13 mouse cellular contexts compared by ENCODE assay signal in the genomic region with DNA sequence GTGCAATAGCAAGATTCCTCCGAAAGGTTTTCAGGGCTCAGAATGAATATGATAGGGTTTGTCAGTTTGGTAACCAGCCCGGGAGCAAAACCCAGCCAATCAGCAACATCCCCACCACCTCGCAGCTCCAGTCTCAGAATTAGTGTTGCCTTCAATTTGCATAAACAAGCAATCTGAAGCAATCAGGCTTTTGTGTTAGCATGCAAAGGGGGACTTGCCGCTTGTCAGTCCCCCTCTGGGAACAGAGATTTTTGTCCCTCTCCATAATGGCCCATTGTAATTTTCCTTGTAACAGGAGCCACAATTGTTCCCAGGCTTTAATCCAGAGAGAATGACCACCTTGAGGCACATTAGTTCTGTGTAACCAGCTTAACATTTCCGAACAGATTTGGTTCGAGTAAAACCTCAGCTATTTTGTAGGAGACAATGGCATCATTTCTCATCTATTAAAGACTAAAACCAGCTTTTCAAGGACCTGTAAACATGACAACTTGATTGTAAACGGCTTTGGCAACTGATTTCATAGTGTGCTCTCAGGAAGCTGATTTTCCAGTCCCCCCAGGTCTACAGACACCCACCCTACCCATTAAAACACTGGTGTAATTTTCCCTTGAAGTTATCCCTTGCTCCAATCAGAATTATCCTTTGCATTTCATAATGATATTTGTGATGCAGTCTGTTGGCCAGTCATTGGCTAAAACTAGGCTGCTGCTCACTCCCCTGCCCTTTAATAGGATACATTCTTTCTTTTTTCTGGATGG. TPM values are rescaled to one million over a fixed set of nuclear protein-coding genes. Genes with fewer than 3 reads are reported as not detected.
A peak's percentile ranks its signal among the peaks of the same experiment; 100 is the strongest.
DNase-seq lines count a peak whose midpoint lies in the region; ATAC-seq and TF ChIP-seq lines count a peak whose summit lies in the region.
"Had no signal": no experiment of that assay in that cellular context is flagged by ENCODE, and none has a peak within 500 bp of the region (broad histone marks: within the 10 kb centered on the region; RNA-seq: fewer than 3 reads in every experiment).

Ermn (minus strand) TSS at position 44 of the 761 bp plus-strand sequence.

- no peak for TF ChIP-seq POLR2A in cortical plate, adult 2 months (IDR thresholded peaks at IDR 0.05; ENCODE audit: extremely low read depth, insufficient read depth, low read length)

- peak within 1 kb of the TSS; percentile 74 for H3K27ac ChIP-seq in cortical plate, adult 2 months (ENCODE audit: insufficient read depth, low read length)
- no peak within 1 kb of the TSS for H3K27ac ChIP-seq in hindbrain, embryonic 12.5 days
- no peak within 1 kb of the TSS for H3K27ac ChIP-seq in midbrain, embryonic 11.5 days (ENCODE audit: low read depth, low read length)
- H3K27ac ChIP-seq: heart, embryonic 13.5 days; stomach, embryonic 15.5 days had no signal

- H3K9ac ChIP-seq in hindbrain, embryonic 12.5 days = no peak within 1 kb of the TSS
- no peak within 1 kb of the TSS for H3K9ac ChIP-seq in midbrain, embryonic 11.5 days (ENCODE audit: low read length)
- H3K9ac ChIP-seq: heart, embryonic 13.5 days; lung, embryonic 14.5 days; stomach, embryonic 15.5 days had no signal

- peak within 1 kb of the TSS; percentile 38 for H3K4me3 ChIP-seq in cortical plate, adult 2 months (ENCODE audit: insufficient read depth, low read length)
- H3K4me3 ChIP-seq in hindbrain, embryonic 12.5 days = no peak within 1 kb of the TSS
- H3K4me3 ChIP-seq in midbrain, embryonic 11.5 days (ENCODE audit: low read depth, low read length) = no peak within 1 kb of the TSS
- H3K4me3 ChIP-seq: heart, embryonic 13.5 days; stomach, embryonic 15.5 days had no signal

- H3K36me3 ChIP-seq in hindbrain, embryonic 12.5 days = no peaks in the 10 kb centered on the region
- no peaks in the 10 kb centered on the region for H3K36me3 ChIP-seq in midbrain, embryonic 11.5 days (ENCODE audit: control insufficient read depth, insufficient read depth, low read length)
- H3K36me3 ChIP-seq: heart, embryonic 13.5 days; stomach, embryonic 15.5 days had no signal

- ATAC-seq in hindbrain, embryonic 12.5 days (ENCODE audit: low FRiP score) = peak; percentile 91
- ATAC-seq in midbrain, embryonic 11.5 days (ENCODE audit: low FRiP score) = peak; percentile 85
- ATAC-seq in erythroblast, adult 5-6 weeks (replicated peaks; ENCODE audit: low FRiP score, poor library complexity, severe bottlenecking) = no peak
- no peak for ATAC-seq in cerebellum, adult (ENCODE audit: insufficient number of reproducible peaks, low FRiP score, low TSS enrichment)
- ATAC-seq: Patski had no signal

- H3K27me3 ChIP-seq in hindbrain, embryonic 12.5 days = peaks cover 25% of the 10 kb centered on the region
- H3K27me3 ChIP-seq in midbrain, embryonic 11.5 days (ENCODE audit: control insufficient read depth, insufficient read depth, low read length) = peaks cover 55% of the 10 kb centered on the region
- H3K27me3 ChIP-seq: heart, embryonic 13.5 days; stomach, embryonic 15.5 days had no signal

- DNase-seq in Muller cell, postnatal 12 days (ENCODE audit: inconsistent ontology term) = peak; percentile 29
- DNase-seq in midbrain, embryonic 11.5 days (ENCODE audit: low spot score, missing footprints) = peak; percentile 86
- no peak for DNase-seq in adrenal gland, adult 8-10 months
- no peak for DNase-seq in gastrocnemius, postnatal 4 days (ENCODE audit: low spot score in 2 of 2)
- DNase-seq: kidney, postnatal 14 days; lung, embryonic 14.5 days had no signal

- no peak for TF ChIP-seq CTCF in cortical plate, adult 2 months (IDR thresholded peaks at IDR 0.05; ENCODE audit: extremely low read depth, insufficient read depth, low read length)

- no peaks in the 10 kb centered on the region for H3K4me1 ChIP-seq in cortical plate, adult 2 months (ENCODE audit: control insufficient read depth, insufficient read depth, low read length)
- H3K4me1 ChIP-seq in hindbrain, embryonic 12.5 days = peaks cover 5% of the 10 kb centered on the region; the same call in 1 of the 2 replicates
- H3K4me1 ChIP-seq in midbrain, embryonic 11.5 days (ENCODE audit: control insufficient read depth, insufficient read depth, low read length) = peaks cover 9% of the 10 kb centered on the region; the same call in 1 of the 2 replicates
- H3K4me1 ChIP-seq: heart, embryonic 13.5 days; stomach, embryonic 15.5 days had no signal

- peak within 1 kb of the TSS; percentile 1 for H3K4me2 ChIP-seq in hindbrain, embryonic 12.5 days (replicated peaks)
- no peak within 1 kb of the TSS for H3K4me2 ChIP-seq in midbrain, embryonic 11.5 days
- H3K4me2 ChIP-seq: heart, embryonic 13.5 days; lung, embryonic 14.5 days; stomach, embryonic 15.5 days had no signal

- 14% methylated on average over 7 of the region's 7 CpGs for WGBS in hindbrain, embryonic 12.5 days
- 7% methylated on average over 7 of the region's 7 CpGs for WGBS in midbrain, embryonic 11.5 days

- H3K9me3 ChIP-seq in hindbrain, embryonic 12.5 days (replicated peaks) = no peaks in the 10 kb centered on the region
- H3K9me3 ChIP-seq in midbrain, embryonic 11.5 days (ENCODE audit: control insufficient read depth, low read length) = no peaks in the 10 kb centered on the region
- H3K9me3 ChIP-seq: heart, embryonic 13.5 days; stomach, embryonic 15.5 days had no signal

RNA-seq across cellular contexts. Expression of gene Ermn, which starts in this region (rescaled TPM):
- 35.0 and 45.9 TPM in 2 replicates for polyA plus RNA-seq in cortical plate, adult 2 months (2012; rRNA removed)
- 0.50 and 0.75 TPM in 2 replicates for polyA plus RNA-seq in hindbrain, embryonic 12.5 days (2016; fragmentation: Nextera tagmentation; extraction: Ambion mirVana)
- 0.04 and 0.28 TPM in 2 replicates for polyA plus RNA-seq in midbrain, embryonic 11.5 days (2014; fragmentation: Nextera tagmentation; extraction: Ambion mirVana)
- total RNA-seq in adrenal gland, adult 8-10 months (2022) = not detected
- not detected in 2 replicates for total RNA-seq in erythroblast, adult 5-6 weeks (2015; ENCODE audit: low replicate concordance)
- total RNA-seq in erythroblast, adult 5-6 weeks (2017; ENCODE audit: low replicate concordance) = 0.14 and 0.34 TPM in 2 replicates
- total RNA-seq in gastrocnemius, postnatal 4 days (2021) = not detected
- polyA plus RNA-seq: heart, embryonic 13.5 days; lung, embryonic 14.5 days; Patski; stomach, embryonic 15.5 days had no signal

Comparison
In these comparisons a context has a peak if more than half of its experiments do, and no peak if none do; other contexts are left out.
1. RNA of gene Ermn (polyA plus RNA-seq): 35.0 to 45.9 TPM in cortical plate, adult 2 months; 0.50 to 0.75 TPM in hindbrain, embryonic 12.5 days and 0.04 to 0.28 TPM in midbrain, embryonic 11.5 days; every median in the first group is over 10 times any median in the second.
2. Peak in ATAC-seq and H3K4me2 ChIP-seq in hindbrain, embryonic 12.5 days; RNA of the gene not detected or under 1 TPM.
3. Peak in DNase-seq and ATAC-seq in midbrain, embryonic 11.5 days; RNA of the gene not detected or under 1 TPM.